Mouse (Mus musculus): ENCODE measurements around the gene Atg4b.

DNA sequence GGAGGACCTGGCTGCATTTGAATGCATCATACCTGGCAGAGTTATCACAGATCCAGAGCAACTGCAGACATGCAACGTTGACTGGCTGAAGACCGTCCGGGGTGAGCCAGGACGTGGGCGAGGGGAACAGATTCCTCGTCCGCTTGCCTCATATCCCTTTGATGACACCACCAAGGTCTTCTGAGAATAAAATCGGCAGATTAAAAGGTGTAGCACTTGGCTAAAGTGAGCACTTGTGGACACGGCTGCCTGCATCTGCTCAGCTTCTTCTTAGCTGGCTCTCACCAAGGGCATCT is 75.2 kb downstream of the Atg4b start:
- TF ChIP-seq POLR2A (IDR thresholded peaks at IDR 0.05; ENCODE audit: insufficient read depth, low read depth, low read length), result no peak
- no peak for TF ChIP-seq CTCF (IDR thresholded peaks at IDR 0.05)
- no peak for TF ChIP-seq EP300 (IDR thresholded peaks at IDR 0.05; ENCODE audit: insufficient read depth, low read depth, low read length)
